Mouse (Mus musculus) ES-Bruce4 (cell line): Measurements from ENCODE around the gene Simc1.

ENCODE experiments used
- CTCF ChIP-seq: IDR thresholded peaks from one replicate; pipeline ENCODE4 v1.8.1; 2011; ENCODE audit warnings: low read depth, low read length
- EP300 ChIP-seq: IDR thresholded peaks from 2 replicates; pipeline ENCODE4 v1.6.1; 2011; ENCODE audit warnings: low read depth, low read length; ENCODE audit not compliant: insufficient read depth
- POLR2A ChIP-seq: IDR thresholded peaks from one replicate; pipeline ENCODE4 v1.8.1; 2011; ENCODE audit warnings: low read length; ENCODE audit not compliant: insufficient read depth

DNA sequence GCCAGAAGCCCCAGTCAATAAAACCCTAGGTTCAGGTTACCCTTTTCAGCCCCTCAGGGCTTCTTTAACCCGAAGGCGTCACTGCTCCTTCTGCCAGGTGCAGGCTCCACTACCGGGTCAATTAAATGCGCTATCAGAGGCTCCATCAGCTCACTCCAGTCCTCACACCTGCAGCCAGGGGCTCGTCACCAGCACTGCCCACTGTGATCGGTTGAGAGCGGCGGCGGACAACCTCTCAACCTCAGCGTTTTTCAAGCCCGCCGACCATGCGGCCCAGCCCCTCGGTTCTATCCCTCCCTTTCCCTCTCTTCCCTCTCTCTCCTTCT lies 338 bp upstream of the Simc1 start:
- TF ChIP-seq CTCF (no peak), EP300 (no peak), POLR2A (no peak)
